Mouse (Mus musculus) heart, embryonic 14.5 days (tissue): ENCODE results near the gene Crabp2. TPM values are rescaled to one million over a fixed set of nuclear protein-coding genes. Genes with fewer than 3 reads are reported as not detected.

Source experiments
- ATAC-seq: fragments of 200-750 bp; cut with Nextera tagmentation; 2 replicates; pipeline ENCODE4 v1.8.0; 2017; ENCODE audit warnings: low read depth, moderate TSS enrichment; ENCODE audit not compliant: insufficient number of reproducible peaks, insufficient read depth, low FRiP score
- H3K27ac ChIP-seq, 2 experiments: fragments of 200-500 bp in 1 of 2; fragments of 300-500 bp in 1 of 2; sonication (generic) in 1 of 2; replicated peaks in 1 of 2; 2 replicates each; pipeline ENCODE4 v1.5.1; 2012 to 2014; ENCODE audit warnings: low read depth in 2 of 2, low read length in 2 of 2, control low read depth in 1 of 2, mild to moderate bottlenecking in 1 of 2, mixed read lengths in 1 of 2; ENCODE audit not compliant: control insufficient read depth in 1 of 2, insufficient read depth in 1 of 2
- H3K27me3 ChIP-seq: fragments of 300-500 bp; sonication (generic); 2 replicates; pipeline ENCODE4 v1.6.1; 2014; ENCODE audit warnings: mild to moderate bottlenecking, low read length, control low read depth; ENCODE audit not compliant: control insufficient read depth, insufficient read depth
- H3K36me3 ChIP-seq: fragments of 300-500 bp; sonication (generic); 2 replicates; pipeline ENCODE4 v1.6.1; 2014; ENCODE audit warnings: mild to moderate bottlenecking, control low read depth, low read length, mixed read lengths; ENCODE audit not compliant: control insufficient read depth, insufficient read depth
- H3K4me1 ChIP-seq, 2 experiments: fragments of 200-500 bp in 1 of 2; fragments of 300-500 bp in 1 of 2; sonication (generic) in 1 of 2; 2 replicates each; pipeline ENCODE4 v1.6.1; 2012 to 2014; ENCODE audit warnings: low read length in 2 of 2, control low read depth in 1 of 2, mixed read lengths in 1 of 2; ENCODE audit not compliant: control insufficient read depth in 2 of 2, insufficient read depth in 2 of 2
- H3K4me2 ChIP-seq: fragments of 300-500 bp; sonication (generic); 2 replicates; pipeline ENCODE4 v1.6.1; 2014; ENCODE audit warnings: mild to moderate bottlenecking, low read length
- H3K4me3 ChIP-seq, 2 experiments: fragments of 200-500 bp in 1 of 2; fragments of 300-500 bp in 1 of 2; sonication (generic) in 1 of 2; 2 replicates each; pipeline ENCODE4 v1.5.1; 2012 to 2014; ENCODE audit warnings: low read length in 2 of 2, mild to moderate bottlenecking in 2 of 2, control low read depth in 1 of 2, low read depth in 1 of 2, moderate library complexity in 1 of 2; ENCODE audit not compliant: control insufficient read depth in 1 of 2, insufficient read depth in 1 of 2
- H3K9ac ChIP-seq: fragments of 300-500 bp; sonication (generic); 2 replicates; pipeline ENCODE4 v1.6.1; 2014; ENCODE audit warnings: mild to moderate bottlenecking, low read length
- H3K9me3 ChIP-seq: fragments of 300-500 bp; sonication (generic); 2 replicates; pipeline ENCODE4 v1.6.1; 2016; ENCODE audit warnings: low read length, control low read depth; ENCODE audit not compliant: control insufficient read depth
- WGBS: fragments of 180-500 bp; shearing (Covaris S2); extraction: QIAGEN DNeasy Blood & Tissue Kit; methylation state at CpG from one replicate; pipeline ENCODE4 v1.1.7; 2014; 5-methylcytosine and 5-hydroxymethylcytosine counted together
- polyA plus RNA-seq: library from polyadenylated mRNA; unstranded; fragments of >200 nt; fragmentation: Nextera tagmentation; extraction: Ambion mirVana; gene quantifications from 2 replicates; pipeline ENCODE4 v1.2.1, GENCODE M21; 2014

Gene Crabp2
- polyA plus RNA-seq, 1 experiment from 2014 or later, result 2.4 TPM

GRCm38 (mm10) chr3:87929341-87930077, 19.0 kb upstream of the Crabp2 start:
- peak overlapping the region; percentile 72 to 85 for H3K27ac ChIP-seq
- peak overlapping the region; percentile 78 for H3K4me2 ChIP-seq
- no peaks in the 10 kb centered on the region for H3K9me3 ChIP-seq
- peak overlapping the region; percentile 96 for H3K9ac ChIP-seq
- 0 out of 2 replicates have a peak, but pooled peaks have one; percentile 14 for ATAC-seq
- peaks cover 3 to 13% of the 10 kb centered on the region in 2 experiments; a peak in 3 of 4 replicates for H3K4me1 ChIP-seq
- H3K36me3 ChIP-seq, result peaks cover 63% of the 10 kb centered on the region
- peak overlapping the region; percentile 82 to 97 for H3K4me3 ChIP-seq
- H3K27me3 ChIP-seq, result no peaks in the 10 kb centered on the region
- 6% methylated on average over 26 of the region's 26 CpGs for WGBS

GRCm38 (mm10) chr3:87930078-87930795, 18.2 kb upstream of the Crabp2 start, which contains the start of the genes Isg20l2 and Rrnad1:
Isg20l2 (plus strand) TSS chr3:87930314.
Rrnad1 (minus strand) TSS chr3:87930717.
- Histone ChIP-seq H3K4me2 (peak within 1 kb of the TSS; percentile 87), H3K27me3 (no peaks in the 10 kb centered on the region), H3K9me3 (no peaks in the 10 kb centered on the region), H3K4me3 (peak within 1 kb of the TSS; percentile 82 to 97), H3K9ac (peak within 1 kb of the TSS; percentile 96), H3K27ac (peak within 1 kb of the TSS; percentile 72 to 90), H3K4me1 (peaks cover 3 to 13% of the 10 kb centered on the region in 2 experiments; a peak in 3 of 4 replicates), H3K36me3 (peaks cover 63% of the 10 kb centered on the region)
- under 1% methylated on average over 63 of the region's 78 CpGs for WGBS
- peak; percentile 97 for ATAC-seq

- WGBS, result 85% methylated on average over 5 of the region's 5 CpGs
- H3K4me1 ChIP-seq, result peaks cover 3 to 14% of the 10 kb centered on the region in 2 experiments; a peak in 3 of 4 replicates
Measured at GRCm38 (mm10) chr3:87934026-87934425, 14.4 kb upstream of the Crabp2 start.

GRCm38 (mm10) chr3:87934501-87934900, 14.0 kb upstream of the Crabp2 start:
- 53% methylated on average over 4 of the region's 4 CpGs for WGBS
- no peaks in the 10 kb centered on the region for H3K27me3 ChIP-seq
- H3K4me2 ChIP-seq, result no peak overlapping the region
- peaks cover 0 to 9% of the 10 kb centered on the region in 2 experiments; a peak in 2 of 4 replicates for H3K4me1 ChIP-seq
- no peak overlapping the region for H3K4me3 ChIP-seq
- H3K36me3 ChIP-seq, result peaks cover 76% of the 10 kb centered on the region
- no peaks in the 10 kb centered on the region for H3K9me3 ChIP-seq
- H3K9ac ChIP-seq, result no peak overlapping the region
- H3K27ac ChIP-seq, result no peak overlapping the region
- no peak for ATAC-seq

More at GRCm38 (mm10) chr3:87934026-87934425, 14.4 kb upstream of the Crabp2 start:
- Histone ChIP-seq H3K27ac (no peak overlapping the region), H3K4me2 (no peak overlapping the region), H3K4me3 (no peak overlapping the region), H3K36me3 (peaks cover 72% of the 10 kb centered on the region), H3K9ac (no peak overlapping the region), H3K27me3 (no peaks in the 10 kb centered on the region), H3K9me3 (no peaks in the 10 kb centered on the region)
- no peak for ATAC-seq

GRCm38 (mm10) chr3:87935201-87935600, 13.3 kb upstream of the Crabp2 start:
- Histone ChIP-seq H3K9ac (no peak overlapping the region), H3K4me3 (no peak overlapping the region), H3K4me1 (peaks cover 0 to 9% of the 10 kb centered on the region in 2 experiments; a peak in 2 of 4 replicates), H3K9me3 (no peaks in the 10 kb centered on the region), H3K27me3 (no peaks in the 10 kb centered on the region), H3K4me2 (no peak overlapping the region), H3K36me3 (peaks cover 84% of the 10 kb centered on the region), H3K27ac (no peak overlapping the region)
- WGBS, result 87% methylated on average over 4 of the region's 4 CpGs
- no peak for ATAC-seq

GRCm38 (mm10) chr3:87935776-87936175, 12.7 kb upstream of the Crabp2 start:
- no peak for ATAC-seq
- H3K4me1 ChIP-seq, result peaks cover 0 to 9% of the 10 kb centered on the region in 2 experiments; a peak in 2 of 4 replicates
- H3K9me3 ChIP-seq, result no peaks in the 10 kb centered on the region
- peak overlapping the region; percentile 8; the same call in 1 of the 2 replicates for H3K9ac ChIP-seq
- H3K27me3 ChIP-seq, result no peaks in the 10 kb centered on the region
- WGBS, result 95% methylated on average over 2 of the region's 2 CpGs
- H3K36me3 ChIP-seq, result peaks cover 89% of the 10 kb centered on the region
- no peak overlapping the region for H3K4me3 ChIP-seq
- no peak overlapping the region for H3K27ac ChIP-seq
- no peak overlapping the region for H3K4me2 ChIP-seq

GRCm38 (mm10) chr3:87940611-87941010, 7.9 kb upstream of the Crabp2 start:
- peaks cover 76% of the 10 kb centered on the region for H3K36me3 ChIP-seq
- peaks cover 0 to 3% of the 10 kb centered on the region in 2 experiments; a peak in 2 of 4 replicates for H3K4me1 ChIP-seq
- H3K9ac ChIP-seq, result no peak overlapping the region
- no peak overlapping the region for H3K4me2 ChIP-seq
- H3K9me3 ChIP-seq, result no peaks in the 10 kb centered on the region
- H3K27ac ChIP-seq, result no peak overlapping the region
- ATAC-seq, result no peak
- WGBS, result 77% methylated on average over 5 of the region's 5 CpGs
- H3K4me3 ChIP-seq, result no peak overlapping the region
- H3K27me3 ChIP-seq, result no peaks in the 10 kb centered on the region
